Mouse (Mus musculus): ENCODE results near the gene Dusp5.
A peak's percentile ranks its signal among the peaks of the same experiment; 100 is the strongest.
"Not testable (repeated sequence)": the region's sequence is repeated elsewhere in the genome, so short reads cannot be mapped to it uniquely, and the experiment has no call there.

The Dusp5 gene

DNA sequence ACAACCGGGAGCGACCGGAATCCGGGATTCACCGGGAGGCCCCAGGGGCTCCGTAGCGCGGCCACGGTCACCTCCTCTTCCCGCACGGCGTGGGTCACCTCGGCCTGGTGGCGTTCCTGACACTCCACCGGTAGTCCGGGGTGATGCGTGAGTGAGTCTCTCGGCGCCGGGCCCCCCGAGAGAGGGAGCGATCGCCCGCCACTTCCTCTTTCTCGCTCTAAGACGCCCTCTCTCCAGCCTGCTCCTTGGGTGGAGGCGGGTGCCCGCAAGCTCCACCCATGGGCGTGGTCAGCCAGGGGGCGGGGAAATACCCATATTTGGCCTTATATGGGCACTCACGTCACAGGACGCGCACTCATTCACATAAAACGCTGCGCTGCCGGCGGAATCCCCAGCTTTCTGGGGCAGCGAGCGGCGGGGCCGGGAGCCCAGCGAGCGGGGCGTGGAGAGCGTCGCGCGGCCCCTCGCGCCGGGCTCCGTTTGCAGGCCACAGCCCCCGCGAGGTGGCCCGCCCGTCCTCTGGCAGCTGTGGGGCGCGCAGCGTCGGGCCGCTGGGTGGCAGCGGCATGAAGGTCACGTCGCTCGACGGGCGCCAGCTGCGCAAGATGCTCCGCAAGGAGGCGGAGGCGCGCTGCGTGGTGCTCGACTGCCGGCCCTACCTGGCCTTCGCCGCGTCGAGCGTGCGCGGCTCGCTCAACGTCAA lies at the start of gene Dusp5:
Dusp5 (plus strand) TSS at position 358 of the 703 bp plus-strand sequence.
- DNase-seq (ENCODE audit: low spot score), result peak; percentile 97

DNA sequence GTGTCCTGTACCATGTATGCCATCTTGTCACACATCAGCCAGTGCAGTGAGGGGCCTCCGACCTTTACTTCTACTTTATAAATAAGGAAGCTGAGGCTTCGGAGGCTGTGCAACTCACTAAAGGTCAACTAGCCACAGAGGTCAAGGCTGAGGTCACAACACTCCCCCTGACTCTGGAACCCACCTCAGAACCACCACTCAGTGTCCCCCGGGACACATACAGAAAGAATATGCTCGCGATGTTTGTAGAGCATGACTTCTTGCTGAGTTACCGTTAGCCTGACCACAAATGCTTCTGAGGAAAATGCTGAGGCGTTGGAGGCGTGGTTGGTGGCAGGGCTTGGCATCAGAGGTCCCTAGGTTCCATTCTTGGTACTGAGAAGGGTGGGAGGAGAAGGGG lies 49.3 kb upstream of the Dusp5 start:
- no peak for DNase-seq (ENCODE audit: low spot score)

DNA sequence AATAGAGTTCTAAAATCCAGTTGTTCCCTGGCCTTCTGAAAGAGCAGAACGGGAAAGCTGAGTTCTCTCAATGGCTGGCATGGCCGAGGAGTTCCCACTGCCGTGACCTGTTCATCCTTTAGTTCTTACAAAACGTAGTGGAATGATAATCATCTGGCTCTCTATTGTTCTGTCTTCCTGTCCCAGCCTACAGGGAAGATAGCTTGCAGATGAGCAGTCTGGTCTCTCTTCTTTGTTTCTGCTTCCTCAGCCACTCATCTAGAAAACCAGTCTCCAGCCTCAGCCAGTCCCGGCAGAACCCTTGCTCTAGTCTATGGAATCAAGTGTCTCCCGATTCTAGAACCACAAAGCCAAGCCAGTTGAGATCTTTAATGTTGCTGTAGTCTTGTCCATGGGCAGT lies 46.8 kb upstream of the Dusp5 start:
- DNase-seq (ENCODE audit: low spot score), result no peak

DNA sequence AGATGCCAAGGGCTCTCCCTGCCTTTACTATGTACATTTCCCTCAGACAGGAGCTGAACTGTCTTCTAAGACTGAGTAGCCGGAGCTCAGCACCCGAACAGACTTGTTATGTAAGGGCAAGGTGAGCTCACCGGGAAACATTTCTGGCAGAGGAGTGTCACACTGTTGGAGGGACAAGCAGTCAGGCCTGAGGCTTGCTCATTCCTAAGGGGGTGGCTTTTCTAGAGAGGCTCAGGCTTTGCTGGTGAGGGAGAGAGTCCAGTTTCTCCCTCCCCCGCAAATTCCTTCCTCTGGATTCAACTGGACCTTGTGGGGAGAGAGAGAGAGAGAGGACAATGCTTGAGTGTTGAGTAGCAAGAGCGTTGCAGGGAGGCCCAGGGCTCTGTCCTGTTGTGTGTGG lies 46.4 kb upstream of the Dusp5 start:
- DNase-seq (ENCODE audit: low spot score), result no peak

DNA sequence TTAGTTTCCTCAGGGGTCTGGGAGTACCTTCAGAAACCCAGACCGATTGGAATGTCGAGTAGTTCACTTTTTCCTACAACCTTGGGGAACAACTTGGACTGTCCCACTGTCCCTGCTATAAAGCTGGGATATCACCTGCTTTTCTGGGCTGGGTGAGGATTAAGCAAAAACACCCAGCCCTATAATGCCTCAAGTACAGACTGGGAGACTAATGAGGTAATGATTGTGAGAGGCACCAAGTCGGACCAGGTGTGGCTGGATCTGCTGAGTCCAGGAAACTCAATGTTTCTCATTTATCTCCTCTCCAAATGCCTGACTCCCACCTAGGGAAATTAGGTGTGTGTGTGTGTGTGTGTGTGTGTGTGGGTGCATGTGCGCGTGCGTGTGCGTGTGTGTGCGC lies 44.9 kb upstream of the Dusp5 start:
- no peak for DNase-seq (ENCODE audit: low spot score)

DNA sequence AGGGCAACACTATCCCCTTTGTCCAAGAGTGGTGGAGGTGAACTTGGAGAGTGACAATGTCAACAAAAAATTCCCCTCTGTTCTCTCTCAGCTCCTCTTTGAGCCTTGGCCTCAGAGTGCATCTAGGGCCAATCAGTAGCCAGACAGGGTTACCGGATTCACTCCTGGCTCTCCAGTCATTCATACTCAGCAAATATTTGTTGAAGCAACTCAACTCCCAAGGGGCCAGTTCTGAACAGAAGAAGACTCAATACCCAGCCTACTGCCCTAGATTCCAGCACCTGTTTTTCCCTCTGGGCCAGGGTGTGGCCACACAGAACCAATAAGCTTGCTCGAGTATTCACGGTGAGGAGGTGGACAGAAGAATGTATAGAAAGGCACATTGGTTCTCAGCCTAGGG lies 44.0 kb upstream of the Dusp5 start:
- no peak for DNase-seq (ENCODE audit: low spot score)

DNA sequence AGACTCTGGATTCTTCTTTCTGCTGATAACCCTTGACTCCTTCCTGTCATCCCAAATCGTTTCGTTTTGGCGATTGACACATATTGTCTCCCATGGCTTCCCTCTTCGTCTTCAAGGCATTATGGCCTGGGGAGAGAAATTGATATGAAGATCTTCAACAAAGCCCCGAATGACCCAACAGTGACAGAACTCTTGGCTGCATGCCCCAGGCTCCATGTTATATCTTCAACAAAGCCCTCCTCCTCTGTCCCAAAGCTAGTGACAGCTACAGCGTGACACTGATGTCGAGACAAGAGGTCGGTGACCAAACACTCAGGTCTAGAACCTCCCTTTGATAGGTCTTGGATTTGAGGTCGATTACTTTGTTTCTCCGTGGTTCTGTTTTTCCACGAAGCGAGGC lies 39.7 kb upstream of the Dusp5 start:
- DNase-seq (ENCODE audit: low spot score), result no peak

DNA sequence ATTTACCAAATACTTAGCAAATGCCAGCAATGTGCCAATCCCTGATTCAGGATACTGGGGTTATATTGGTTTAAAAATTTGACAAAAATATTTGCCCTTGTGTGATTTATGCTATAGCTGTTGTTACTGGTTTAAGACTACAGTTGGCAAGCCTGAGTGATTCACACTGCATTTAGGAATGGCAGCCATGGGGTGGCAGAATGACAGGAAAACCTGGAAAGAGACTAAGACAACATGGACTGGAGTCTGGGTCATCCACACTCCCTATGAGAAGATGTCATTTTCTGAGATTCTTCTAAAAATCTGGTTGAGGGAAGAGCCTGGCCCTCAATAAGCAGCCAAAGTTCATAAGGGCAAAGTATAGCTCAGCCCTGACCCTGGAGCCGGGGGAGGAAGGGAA lies 39.0 kb upstream of the Dusp5 start:
- no peak for DNase-seq (ENCODE audit: low spot score)

DNA sequence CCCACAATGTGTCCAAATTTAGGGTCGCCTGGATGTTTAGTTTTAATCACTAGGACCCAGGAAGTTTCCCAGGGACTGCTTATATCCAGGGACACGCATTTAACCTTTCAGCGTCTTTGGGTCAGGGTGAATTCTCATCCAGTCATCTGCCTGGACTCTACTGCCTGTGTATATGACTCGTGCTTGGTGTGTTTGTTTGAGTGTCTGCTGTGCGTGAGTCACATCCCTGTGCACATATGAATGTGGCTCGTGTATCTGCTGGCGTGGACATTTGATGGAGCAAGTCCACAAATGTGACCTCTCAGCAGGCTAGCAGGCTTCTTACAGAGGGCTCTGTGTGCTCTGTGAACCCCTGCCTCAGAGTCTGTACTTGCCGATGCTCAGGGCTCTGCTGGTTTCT lies 38.0 kb upstream of the Dusp5 start:
- DNase-seq (ENCODE audit: low spot score), result no peak

DNA sequence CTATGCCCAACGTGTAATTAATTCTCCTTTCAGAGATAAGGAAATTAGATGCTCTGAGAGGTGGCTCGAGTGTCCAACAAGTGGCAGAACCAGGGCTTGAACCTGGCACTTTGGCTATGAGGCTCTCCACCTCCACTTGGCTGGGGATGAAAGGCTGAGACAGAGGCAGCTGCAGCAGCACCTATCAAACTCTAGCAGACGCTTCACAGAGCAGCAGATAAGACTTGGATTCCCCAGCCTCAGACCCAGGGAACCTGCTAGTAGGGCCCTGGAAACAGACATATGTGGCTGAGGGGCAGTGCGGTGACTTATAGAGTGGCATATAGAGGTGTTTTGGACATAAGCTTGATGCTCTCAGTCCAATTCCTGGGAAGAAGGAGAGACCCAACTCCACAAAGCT lies 36.4 kb upstream of the Dusp5 start:
- no peak for DNase-seq (ENCODE audit: low spot score)

DNA sequence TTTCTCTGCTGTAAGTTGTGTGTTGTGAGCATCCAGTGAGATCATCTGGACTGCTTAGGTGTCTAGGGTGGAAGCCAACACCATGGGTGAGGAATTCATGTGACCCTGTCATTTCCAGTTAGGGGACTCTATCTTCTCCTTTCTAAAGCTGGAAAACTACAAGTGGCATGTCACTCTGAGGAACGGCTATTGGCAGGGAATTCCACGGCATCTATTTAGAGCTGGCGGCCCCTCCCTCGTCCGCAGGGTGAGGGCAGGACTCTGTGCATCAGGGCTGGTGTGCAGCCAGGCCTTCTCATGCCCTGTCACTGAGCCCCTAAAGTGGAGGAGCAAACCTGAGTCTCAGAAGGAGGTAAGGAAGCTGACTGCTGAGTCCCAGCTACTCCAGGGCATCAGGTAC lies 35.0 kb upstream of the Dusp5 start:
- DNase-seq (ENCODE audit: low spot score), result no peak

DNA sequence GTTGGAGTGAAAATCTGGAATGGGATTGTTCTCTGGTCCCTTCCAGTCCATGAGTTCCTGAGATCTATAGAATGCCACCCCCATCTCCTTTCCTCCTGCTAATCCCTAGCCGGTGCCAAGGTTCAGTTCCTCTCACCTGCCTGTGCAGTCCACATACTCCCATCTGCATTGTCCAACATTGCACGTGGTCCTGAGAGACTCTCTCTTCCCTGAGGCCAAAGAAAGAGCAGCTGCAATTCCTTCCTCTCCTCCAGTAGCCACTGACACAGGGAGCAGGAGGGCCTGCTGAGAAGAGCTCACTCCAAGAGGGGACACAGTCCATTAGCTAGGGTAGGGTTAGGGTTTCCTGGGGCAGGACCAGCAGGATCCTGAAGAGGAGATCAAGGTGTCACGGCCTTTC lies 31.0 kb upstream of the Dusp5 start:
- DNase-seq (ENCODE audit: low spot score), result no peak

DNA sequence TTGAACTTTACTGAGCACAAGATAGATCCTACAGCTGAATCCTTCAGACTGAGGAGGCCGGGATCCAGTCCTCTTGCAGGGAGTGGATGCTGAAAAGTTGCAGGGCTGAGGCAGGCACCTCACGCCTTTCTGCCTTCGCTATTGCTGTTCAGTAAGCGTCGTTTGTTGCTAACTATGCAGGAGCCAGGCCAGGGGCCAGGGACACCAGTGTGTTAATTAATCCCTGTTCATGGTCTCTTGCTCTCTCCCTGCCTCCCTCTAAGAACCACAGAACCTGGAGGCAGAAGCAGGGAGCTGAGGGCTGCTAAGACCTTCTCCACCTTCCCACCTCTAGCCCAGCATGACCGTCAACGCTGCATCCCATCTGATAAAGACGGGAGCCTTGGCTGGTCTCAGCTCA lies 29.9 kb upstream of the Dusp5 start:
- no peak for DNase-seq (ENCODE audit: low spot score)

DNA sequence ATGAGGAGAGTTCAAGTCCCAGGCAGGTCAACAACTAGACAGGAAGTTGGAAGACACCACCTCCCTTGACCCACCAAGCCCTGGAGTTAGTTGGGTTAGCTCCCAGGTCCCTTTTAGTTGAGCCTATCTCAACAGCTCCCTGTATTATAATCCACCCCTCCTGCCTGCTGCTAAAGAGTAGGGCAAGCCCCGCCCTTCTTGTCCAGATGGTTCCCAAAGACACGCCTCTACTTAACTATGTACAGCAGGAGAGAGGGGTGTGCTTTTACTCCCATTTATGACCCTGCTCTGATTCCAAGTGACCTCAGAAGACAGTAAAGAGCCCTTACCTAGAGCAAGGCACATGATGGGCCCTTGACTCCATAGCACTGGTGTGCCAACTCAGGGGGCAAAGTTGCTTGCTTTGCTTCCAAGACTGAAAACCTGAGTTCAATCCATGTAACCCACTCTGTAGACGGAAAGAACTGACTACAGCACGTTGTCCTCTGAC lies 29.4 kb upstream of the Dusp5 start:
- DNase-seq (ENCODE audit: low spot score), result no peak

DNA sequence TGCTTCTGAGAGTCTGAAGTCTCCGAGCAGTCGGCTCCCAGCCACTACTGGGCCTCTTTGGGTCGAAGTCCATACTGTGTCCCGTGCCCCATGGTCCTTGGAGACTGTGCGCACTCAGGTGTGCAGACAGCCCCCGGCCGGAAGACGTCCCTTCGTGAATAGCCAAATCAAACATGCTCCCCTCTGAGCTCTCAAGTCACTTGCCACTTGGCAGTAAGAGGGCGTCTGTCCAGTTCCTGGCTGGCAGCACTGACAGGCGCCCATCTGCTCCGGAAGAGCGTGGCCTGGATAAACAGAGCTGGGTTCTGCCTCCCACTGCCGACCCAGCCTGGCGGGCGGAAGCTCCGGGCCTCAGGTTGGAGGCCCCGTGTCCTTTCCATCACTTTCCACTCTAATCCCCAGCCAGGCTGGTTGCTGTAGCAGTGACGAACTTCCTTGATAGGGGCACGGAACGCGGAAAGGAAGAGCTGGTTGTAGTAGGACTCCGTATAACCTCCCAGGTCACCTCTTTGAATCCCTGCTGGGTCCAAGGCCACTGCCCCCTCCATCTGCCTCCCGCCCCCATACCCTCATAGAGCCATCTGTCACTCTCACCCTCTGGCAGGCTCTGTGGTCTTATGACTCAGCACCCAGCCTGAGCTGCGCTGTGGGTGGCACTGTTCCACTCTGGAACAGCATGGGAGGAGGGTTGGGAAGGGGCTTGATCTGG lies 28.5 kb upstream of the Dusp5 start:
- no peak for DNase-seq (ENCODE audit: low spot score)

DNA sequence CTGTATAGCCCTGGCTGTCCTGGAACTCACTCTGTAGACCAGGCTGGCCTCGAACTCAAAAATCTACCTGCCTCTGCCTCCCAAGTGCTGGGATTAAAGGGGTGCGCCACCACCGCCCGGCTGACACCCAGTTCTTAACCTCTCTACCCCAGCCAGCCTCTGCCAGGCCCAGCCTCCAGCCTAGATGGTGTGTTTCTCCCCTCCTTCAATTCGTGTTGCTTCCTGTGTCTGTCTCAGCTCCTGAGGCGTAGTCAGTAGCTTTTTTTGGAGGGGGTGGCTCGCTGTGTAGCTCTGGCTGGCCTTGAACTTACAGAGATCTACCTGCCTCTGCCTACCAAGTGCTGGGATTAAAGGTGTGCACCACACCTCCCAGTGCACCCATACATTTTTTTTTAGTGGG lies 27.7 kb upstream of the Dusp5 start:
- not testable (repeated sequence) for DNase-seq (ENCODE audit: low spot score)

DNA sequence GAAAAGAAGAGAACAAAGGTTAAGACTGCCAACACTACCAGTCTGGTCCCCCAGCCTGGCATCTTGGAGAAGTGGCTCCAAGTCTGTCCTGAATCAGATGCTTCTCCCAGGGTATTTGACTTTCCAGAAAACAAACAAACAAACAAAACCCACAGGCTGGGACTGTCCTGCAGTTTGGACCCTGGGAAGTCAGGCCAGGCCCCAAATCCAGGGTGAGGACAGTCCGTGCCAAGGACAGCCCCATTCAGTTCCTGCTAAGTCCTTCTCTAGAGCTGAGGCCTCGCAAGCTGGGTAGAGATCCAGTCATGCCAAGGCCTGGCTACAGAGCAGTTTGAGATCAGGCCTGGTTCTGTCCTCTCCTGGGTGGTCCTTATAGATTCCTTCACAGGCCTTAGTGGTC lies 27.1 kb upstream of the Dusp5 start:
- DNase-seq (ENCODE audit: low spot score), result no peak

DNA sequence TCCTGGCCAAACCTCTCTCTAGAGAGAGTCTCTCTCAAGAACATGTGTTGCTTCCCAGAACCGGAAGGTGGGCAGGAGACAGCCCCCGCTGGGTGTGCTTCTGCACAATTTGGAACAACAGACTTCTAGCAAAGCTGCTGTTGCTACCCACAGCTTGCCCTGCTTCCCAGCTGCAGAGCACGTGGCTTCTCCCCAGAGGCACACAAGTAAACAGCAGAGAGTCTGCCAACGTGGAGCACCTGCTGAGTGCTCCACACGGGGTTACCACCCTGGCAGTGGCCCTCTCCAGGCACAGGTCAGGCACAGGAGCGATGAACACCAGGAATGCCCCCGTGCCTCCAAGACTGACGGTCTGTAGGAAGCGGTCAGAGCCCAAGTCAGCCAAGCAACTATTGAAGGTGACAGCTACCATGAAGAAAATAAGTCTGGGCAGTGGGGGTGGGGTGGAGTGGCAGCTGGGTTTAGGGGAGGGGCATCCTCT lies 26.0 kb upstream of the Dusp5 start:
- no peak for DNase-seq (ENCODE audit: low spot score)

DNA sequence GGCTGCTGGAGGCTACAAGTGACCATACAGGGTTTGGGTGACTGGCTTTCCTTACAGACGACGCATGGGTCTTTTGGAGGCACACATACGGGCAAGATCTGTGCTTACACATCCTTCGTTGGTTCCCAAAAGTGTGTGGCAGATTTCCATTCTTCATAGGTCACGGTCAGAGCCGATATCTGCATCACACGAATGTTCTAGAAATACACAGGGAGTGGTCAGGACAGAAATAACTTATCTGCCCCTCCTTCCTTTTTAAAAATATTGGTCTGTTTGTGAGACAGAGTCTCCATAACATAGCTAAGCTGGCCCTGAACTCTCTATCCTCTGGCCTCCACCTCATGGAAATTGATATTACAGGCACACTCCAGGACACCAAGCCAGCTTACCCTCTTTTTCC lies 24.7 kb upstream of the Dusp5 start:
- DNase-seq (ENCODE audit: low spot score), result no peak

DNA sequence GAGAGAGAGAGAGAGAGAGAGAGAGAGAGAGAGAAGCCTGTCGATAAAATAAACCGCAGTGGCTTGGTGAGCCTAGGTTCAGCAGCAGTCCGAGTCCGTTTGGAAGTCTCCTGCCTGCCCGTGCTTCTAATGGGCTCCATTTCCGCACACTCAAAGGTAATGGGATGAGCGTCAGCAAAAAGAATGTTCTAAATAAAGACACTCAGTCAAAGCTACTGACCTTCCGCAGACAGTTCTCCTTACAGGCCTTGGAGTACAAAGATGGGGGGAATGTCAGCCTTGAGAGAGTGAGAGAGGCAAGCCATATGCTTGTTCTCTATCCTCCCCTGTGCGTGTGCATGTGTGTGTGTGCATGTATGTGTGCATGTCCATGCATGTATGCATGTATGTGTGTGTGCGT lies 23.2 kb upstream of the Dusp5 start:
- DNase-seq (ENCODE audit: low spot score), result no peak

DNA sequence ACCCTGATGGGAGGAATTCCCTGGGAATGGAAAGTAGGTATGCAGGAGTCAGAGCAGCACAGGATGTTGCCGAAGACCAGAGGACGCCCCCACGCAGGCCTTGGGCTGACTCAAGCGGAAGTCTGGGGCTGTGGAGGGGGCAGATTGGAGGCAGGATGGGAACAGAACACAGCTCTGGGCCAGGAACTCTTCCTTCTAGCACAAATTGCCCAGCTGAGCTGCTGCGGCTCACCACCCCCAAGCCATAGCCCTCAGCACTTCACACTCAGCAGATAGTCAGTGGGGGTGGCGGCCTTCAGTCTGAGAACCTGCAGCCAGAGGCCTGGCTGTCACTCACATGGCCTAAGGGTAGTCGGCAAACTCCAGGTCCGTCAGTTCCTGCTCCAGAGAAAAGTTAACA lies 21.4 kb upstream of the Dusp5 start:
- no peak for DNase-seq (ENCODE audit: low spot score)

DNA sequence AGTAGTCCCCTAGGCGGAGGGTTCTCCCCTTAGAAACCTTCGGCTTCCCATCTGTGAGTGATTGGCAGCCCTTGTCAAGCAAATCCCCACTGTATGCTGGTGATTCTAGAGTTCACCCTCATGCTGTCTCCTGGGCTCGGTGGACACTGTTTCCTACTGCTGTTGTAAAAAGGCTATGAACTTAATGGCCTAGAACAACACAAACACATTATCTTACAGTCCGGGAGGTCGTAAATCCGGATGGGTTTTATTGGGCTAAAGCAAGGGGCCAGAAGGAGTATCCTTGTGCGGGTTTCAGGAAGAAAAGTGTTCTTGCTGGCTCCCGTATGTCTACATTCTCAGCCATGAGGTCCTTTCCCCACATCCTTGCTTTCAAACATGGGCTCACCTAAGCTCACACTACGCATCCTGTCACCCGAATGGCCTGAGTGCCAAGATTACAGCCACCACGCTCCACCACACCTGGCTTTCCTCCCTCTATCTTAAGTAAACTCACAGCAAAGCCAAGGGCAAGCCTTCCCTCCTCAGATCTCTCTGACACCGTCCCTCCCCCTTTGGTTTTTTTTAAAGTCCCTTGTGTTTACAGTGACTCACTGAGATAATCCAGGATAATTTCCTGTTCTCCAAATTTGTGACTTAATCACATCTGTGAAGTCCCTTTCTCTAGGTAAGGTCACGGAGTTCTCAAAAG lies 17.5 kb upstream of the Dusp5 start:
- DNase-seq (ENCODE audit: low spot score), result no peak
